Mouse (Mus musculus): ENCODE data around the gene Htra3. TPM values are rescaled to one million over a fixed set of nuclear protein-coding genes. Genes with fewer than 3 reads are reported as not detected.

Gene Htra3
- total and polyA plus RNA-seq, 3 experiments, result not detected

- H3K36me3 ChIP-seq (ENCODE audit: control insufficient read depth in 1 of 2, insufficient read depth in 2 of 2, low read length in 2 of 2), result no peaks in the 10 kb centered on the region
- no peak overlapping the region for H3K9ac ChIP-seq (ENCODE audit: control insufficient read depth, low read depth, low read length, poor library complexity, severe bottlenecking)
- no peak for DNase-seq (ENCODE audit: low read depth, low spot score)
- H3K9me3 ChIP-seq (replicated peaks; ENCODE audit: insufficient read depth, low read length), result no peaks in the 10 kb centered on the region; the same call in 1 of the 2 replicates
- H3K27me3 ChIP-seq (ENCODE audit: control insufficient read depth in 1 of 2, insufficient read depth in 2 of 2, low read length in 2 of 2), result no peaks in the 10 kb centered on the region
- no peaks in the 10 kb centered on the region for H3K4me1 ChIP-seq (ENCODE audit: control insufficient read depth in 1 of 2, insufficient read depth in 2 of 2, low read length in 2 of 2)
- H3K27ac ChIP-seq (ENCODE audit: control insufficient read depth, low read depth, low read length), result no peak overlapping the region
- no peaks in the 10 kb centered on the region for H3K79me2 ChIP-seq (ENCODE audit: control insufficient read depth, insufficient read depth, low read length, poor library complexity)
- H3K4me3 ChIP-seq (ENCODE audit: control insufficient read depth in 1 of 2, insufficient read depth in 1 of 2, low read depth in 2 of 2, low read length in 2 of 2), result no peak overlapping the region
- TF ChIP-seq MYC (IDR thresholded peaks at IDR 0.05; ENCODE audit: low read depth, low read length), result no peak
- TF ChIP-seq ZKSCAN1 (IDR thresholded peaks at IDR 0.05; ENCODE audit: low read depth, low read length), result no peak
- no peak for TF ChIP-seq RAD21 (IDR thresholded peaks at IDR 0.05; ENCODE audit: low read depth, low read length)
- TF ChIP-seq POLR2AphosphoS5 (IDR thresholded peaks at IDR 0.05; ENCODE audit: borderline replicate concordance, low read depth, low read length), result no peak
- TF ChIP-seq ETS1 (IDR thresholded peaks at IDR 0.05; ENCODE audit: low read depth, low read length), result no peak
- TF ChIP-seq USF2 (IDR thresholded peaks at IDR 0.05; ENCODE audit: borderline replicate concordance in 1 of 2, insufficient read depth in 1 of 2, low read depth in 1 of 2, low read length in 2 of 2), result no peak
- TF ChIP-seq ZMIZ1 (IDR thresholded peaks at IDR 0.05; ENCODE audit: low read depth, low read length), result no peak
- TF ChIP-seq JUND (IDR thresholded peaks at IDR 0.05; ENCODE audit: low read depth, low read length), result no peak
- no peak for TF ChIP-seq MXI1 (IDR thresholded peaks at IDR 0.05; ENCODE audit: low read depth, low read length)
- no peak for TF ChIP-seq ZNF384 (IDR thresholded peaks at IDR 0.05; ENCODE audit: low read depth, low read length)
- TF ChIP-seq POLR2A (IDR thresholded peaks at IDR 0.05; ENCODE audit: control insufficient read depth in 1 of 2, insufficient read depth in 1 of 2, low read depth in 1 of 2, low read length in 2 of 2, poor library complexity in 1 of 2), result no peak
- no peak for TF ChIP-seq TBP (IDR thresholded peaks at IDR 0.05; ENCODE audit: low read depth, low read length)
Observed at GRCm38 (mm10) chr5:35644082-35644481, 35.5 kb downstream of the Htra3 start.

- H3K27ac ChIP-seq (ENCODE audit: control insufficient read depth, low read depth, low read length), result no peak overlapping the region
- no peak for TF ChIP-seq POLR2AphosphoS2 (IDR thresholded peaks at IDR 0.05; ENCODE audit: low read length)
- no peak for TF ChIP-seq NRF1 (IDR thresholded peaks at IDR 0.05; ENCODE audit: insufficient read depth, low read depth, low read length, poor library complexity, severe bottlenecking)
- no peak for TF ChIP-seq JUND (IDR thresholded peaks at IDR 0.05; ENCODE audit: low read depth, low read length)
- TF ChIP-seq NELFE (IDR thresholded peaks at IDR 0.05; ENCODE audit: low read depth, low read length), result no peak
- no peak for TF ChIP-seq TCF12 (IDR thresholded peaks at IDR 0.05; ENCODE audit: low read depth, low read length)
- no peak for DNase-seq (ENCODE audit: low read depth, low spot score)
- H3K4me1 ChIP-seq (ENCODE audit: control insufficient read depth in 1 of 2, insufficient read depth in 2 of 2, low read length in 2 of 2), result no peaks in the 10 kb centered on the region
- H3K79me2 ChIP-seq (ENCODE audit: control insufficient read depth, insufficient read depth, low read length, poor library complexity), result no peaks in the 10 kb centered on the region
- no peak overlapping the region for H3K4me3 ChIP-seq (ENCODE audit: control insufficient read depth in 1 of 2, insufficient read depth in 1 of 2, low read depth in 2 of 2, low read length in 2 of 2)
- no peaks in the 10 kb centered on the region; the same call in 1 of the 2 replicates for H3K9me3 ChIP-seq (replicated peaks; ENCODE audit: insufficient read depth, low read length)
- H3K9ac ChIP-seq (ENCODE audit: control insufficient read depth, low read depth, low read length, poor library complexity, severe bottlenecking), result no peak overlapping the region
- H3K36me3 ChIP-seq (ENCODE audit: control insufficient read depth in 1 of 2, insufficient read depth in 2 of 2, low read length in 2 of 2), result no peaks in the 10 kb centered on the region
- no peaks in the 10 kb centered on the region for H3K27me3 ChIP-seq (ENCODE audit: control insufficient read depth in 1 of 2, insufficient read depth in 2 of 2, low read length in 2 of 2)
Observed at GRCm38 (mm10) chr5:35643401-35644048, 36.1 kb downstream of the Htra3 start.

All from MEL (cell line).